Mouse (Mus musculus) embryonic fibroblast, embryonic 13.5 days (primary cell): ENCODE measurements at regions not wholly inside any gene's neighbourhood (a gene's known extent, or its start where the extent isn't known, plus 50 kb on each side); places are given as distances from the start of the nearest gene placed in this dataset.

Experiments used
- H3K27ac ChIP-seq: 2 replicates; pipeline ENCODE4 v1.5.1; 2012; ENCODE audit warnings: low read length, control low read depth, inconsistent platforms; ENCODE audit not compliant: insufficient read depth
- H3K4me1 ChIP-seq: 2 replicates; pipeline ENCODE4 v1.6.1; 2011; ENCODE audit warnings: low read length; ENCODE audit not compliant: control insufficient read depth, insufficient read depth
- H3K4me3 ChIP-seq: 2 replicates; pipeline ENCODE4 v1.5.1; 2011; ENCODE audit warnings: mild to moderate bottlenecking, control low read depth, low read length; ENCODE audit not compliant: insufficient read depth
- CTCF ChIP-seq: IDR thresholded peaks from 2 replicates; pipeline ENCODE4 v1.5.1; 2011; ENCODE audit warnings: mild to moderate bottlenecking, control low read depth, low read length, moderate library complexity, borderline replicate concordance; ENCODE audit not compliant: insufficient read depth
- POLR2A ChIP-seq: IDR thresholded peaks from 2 replicates; pipeline ENCODE4 v1.6.1; 2011; ENCODE audit warnings: low read depth, mild to moderate bottlenecking, control low read depth, low read length, moderate library complexity

GRCm38 (mm10) chr3:149518928-149519574, 528.7 kb upstream of the Adgrl2 start:
- no peak overlapping the region for H3K27ac ChIP-seq

GRCm38 (mm10) chr3:149517537-149517936, 527.2 kb upstream of the Adgrl2 start:
- TF ChIP-seq CTCF: no peak
- TF ChIP-seq POLR2A: no peak
- Histone ChIP-seq H3K27ac (no peak overlapping the region), H3K4me1 (no peaks in the 10 kb centered on the region), H3K4me3 (no peak overlapping the region)

More at GRCm38 (mm10) chr3:149518928-149519574, 528.7 kb upstream of the Adgrl2 start:
- Histone ChIP-seq H3K4me1 (no peaks in the 10 kb centered on the region), H3K4me3 (peak overlapping the region; percentile 34)
- TF ChIP-seq CTCF (no peak), POLR2A (no peak)

- no peak for TF ChIP-seq CTCF
- TF ChIP-seq POLR2A: no peak
- Histone ChIP-seq H3K4me1 (no peaks in the 10 kb centered on the region), H3K27ac (no peak overlapping the region), H3K4me3 (no peak overlapping the region)
Measured at GRCm38 (mm10) chr3:149509178-149509577, 518.8 kb upstream of the Adgrl2 start.

- Histone ChIP-seq H3K4me1 (no peaks in the 10 kb centered on the region), H3K4me3 (no peak overlapping the region), H3K27ac (no peak overlapping the region)
- no peak for TF ChIP-seq CTCF
- no peak for TF ChIP-seq POLR2A
Measured at GRCm38 (mm10) chr3:149508671-149509070, 518.3 kb upstream of the Adgrl2 start.

- Histone ChIP-seq H3K4me1 (no peaks in the 10 kb centered on the region), H3K4me3 (no peak overlapping the region), H3K27ac (no peak overlapping the region)
- TF ChIP-seq CTCF (no peak), POLR2A (no peak)
Measured at GRCm38 (mm10) chr3:149505692-149506091, 515.3 kb upstream of the Adgrl2 start.

- Histone ChIP-seq H3K4me3 (no peak overlapping the region), H3K27ac (no peak overlapping the region), H3K4me1 (no peaks in the 10 kb centered on the region)
- TF ChIP-seq CTCF (no peak), POLR2A (no peak)
Measured at GRCm38 (mm10) chr3:149503992-149504391, 513.6 kb upstream of the Adgrl2 start.

GRCm38 (mm10) chr3:149500130-149500529, 509.8 kb upstream of the Adgrl2 start:
- Histone ChIP-seq H3K4me3 (no peak overlapping the region), H3K27ac (no peak overlapping the region), H3K4me1 (no peaks in the 10 kb centered on the region)
- TF ChIP-seq CTCF (no peak), POLR2A (no peak)

GRCm38 (mm10) chr3:149498765-149499164, 508.4 kb upstream of the Adgrl2 start:
- TF ChIP-seq POLR2A (no peak), CTCF (no peak)
- Histone ChIP-seq H3K4me1 (no peaks in the 10 kb centered on the region), H3K27ac (no peak overlapping the region), H3K4me3 (no peak overlapping the region)

GRCm38 (mm10) chr3:149496829-149497471, 506.6 kb upstream of the Adgrl2 start:
- Histone ChIP-seq H3K27ac (no peak overlapping the region; the same call in 1 of the 2 replicates), H3K4me3 (no peak overlapping the region), H3K4me1 (no peaks in the 10 kb centered on the region)
- no peak for TF ChIP-seq CTCF
- TF ChIP-seq POLR2A: no peak

GRCm38 (mm10) chr3:149496122-149496521, 505.8 kb upstream of the Adgrl2 start:
- no peaks in the 10 kb centered on the region for H3K4me1 ChIP-seq
- TF ChIP-seq CTCF (no peak), POLR2A (no peak)
- H3K27ac ChIP-seq: no peak overlapping the region; the same call in 1 of the 2 replicates
- H3K4me3 ChIP-seq: no peak overlapping the region
